Mouse (Mus musculus) embryo, embryonic 11 days (tissue): ENCODE data around the gene Ifna4.
A peak's percentile ranks its signal among the peaks of the same experiment; 100 is the strongest.

Experiments used
- DNase-seq: peaks from one replicate; pipeline ENCODE4 v3.0.0-alpha.2; 2015

Gene Ifna4

GRCm38 (mm10) chr4:88867366-88867925 is 25.8 kb downstream of the Ifna4 start:
- DNase-seq, result peak; percentile 83

GRCm38 (mm10) chr4:88867926-88868911 is 26.6 kb downstream of the Ifna4 start:
- peak; percentile 71 for DNase-seq

GRCm38 (mm10) chr4:88872691-88873090 is 31.0 kb downstream of the Ifna4 start:
- DNase-seq, result peak; percentile 72

- DNase-seq, result no peak
Measured at GRCm38 (mm10) chr4:88875435-88876095, 33.9 kb downstream of the Ifna4 start.

- DNase-seq, result no peak
Measured at GRCm38 (mm10) chr4:88876520-88876919, 34.9 kb downstream of the Ifna4 start.

GRCm38 (mm10) chr4:88878246-88878645 is 36.6 kb downstream of the Ifna4 start:
- peak; percentile 18 for DNase-seq

GRCm38 (mm10) chr4:88878772-88879171 is 37.1 kb downstream of the Ifna4 start:
- no peak for DNase-seq

- no peak for DNase-seq
Measured at GRCm38 (mm10) chr4:88880101-88880500, 38.4 kb downstream of the Ifna4 start, which contains the start of gene Ifne. Ifne (minus strand) TSS chr4:88880201.

GRCm38 (mm10) chr4:88888236-88888635 is 46.6 kb downstream of the Ifna4 start:
- no peak for DNase-seq
